Mouse (Mus musculus): ENCODE data around the gene Zfp524.

- no peak for TF ChIP-seq POLR2A (IDR thresholded peaks at IDR 0.05; ENCODE audit: control insufficient read depth, extremely low read depth, insufficient read depth, low read length, poor library complexity)
- TF ChIP-seq CTCF (IDR thresholded peaks at IDR 0.05; ENCODE audit: borderline replicate concordance, control insufficient read depth, extremely low read depth, insufficient read depth, low read length, poor library complexity) = no peak
Measured at GRCm38 (mm10) chr7:5008229-5008628, 6.0 kb upstream of the Zfp524 start.
